Mouse (Mus musculus) kidney, adult 9 months (tissue): Measurements from ENCODE around the gene Dffa.
"Not testable (repeated sequence)": the region's sequence is repeated elsewhere in the genome, so short reads cannot be mapped to it uniquely, and the experiment has no call there.

ENCODE experiments used
- DNase-seq: peaks from one replicate; pipeline ENCODE4 v3.0.0; 2022

Gene Dffa

GRCm38 (mm10) chr4:149149611-149150010 lies 45.7 kb downstream of the Dffa start:
- DNase-seq: no peak

- no peak for DNase-seq
Measured at GRCm38 (mm10) chr4:149150256-149150655, 46.3 kb downstream of the Dffa start.

DNA sequence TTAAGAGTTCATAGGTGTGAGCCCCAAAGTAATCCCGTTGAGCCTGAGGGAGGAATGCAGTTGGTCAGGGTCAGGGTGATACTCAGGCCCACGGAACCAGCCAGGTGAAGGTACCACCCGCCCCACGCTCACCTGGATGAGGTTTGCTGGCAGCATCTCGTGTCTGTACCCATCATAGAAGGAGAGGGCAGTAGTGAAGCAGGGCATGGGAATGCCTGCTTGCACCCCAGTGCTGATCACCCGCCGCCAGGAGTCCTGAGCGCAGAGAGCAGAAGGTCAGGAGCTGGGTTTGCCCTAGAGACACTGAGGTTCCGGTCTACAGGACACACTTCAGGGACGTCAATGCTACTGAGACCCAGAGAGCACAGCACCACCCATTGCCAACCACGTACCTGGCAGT lies 46.8 kb downstream of the Dffa start:
- DNase-seq: no peak

DNA sequence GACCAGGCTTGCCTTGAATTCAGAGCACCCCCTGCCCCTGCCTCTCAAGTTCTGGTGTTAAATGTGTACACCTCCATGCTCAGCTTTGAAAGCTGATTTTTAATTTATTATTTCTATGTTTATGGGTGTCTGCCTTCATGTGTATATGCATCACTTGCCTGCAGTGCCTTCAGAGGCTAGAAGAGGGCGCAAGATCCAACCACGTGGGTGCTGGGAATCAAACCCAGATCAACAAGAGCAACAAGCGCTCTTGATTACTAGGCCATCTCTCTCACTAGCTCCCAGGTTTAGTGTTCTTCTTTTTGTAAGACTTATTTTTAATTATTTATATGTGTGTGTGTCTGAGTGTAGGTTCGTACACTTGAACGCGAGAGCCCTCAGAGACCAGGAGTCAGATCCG lies 50.9 kb downstream of the Dffa start:
- no peak for DNase-seq

DNA sequence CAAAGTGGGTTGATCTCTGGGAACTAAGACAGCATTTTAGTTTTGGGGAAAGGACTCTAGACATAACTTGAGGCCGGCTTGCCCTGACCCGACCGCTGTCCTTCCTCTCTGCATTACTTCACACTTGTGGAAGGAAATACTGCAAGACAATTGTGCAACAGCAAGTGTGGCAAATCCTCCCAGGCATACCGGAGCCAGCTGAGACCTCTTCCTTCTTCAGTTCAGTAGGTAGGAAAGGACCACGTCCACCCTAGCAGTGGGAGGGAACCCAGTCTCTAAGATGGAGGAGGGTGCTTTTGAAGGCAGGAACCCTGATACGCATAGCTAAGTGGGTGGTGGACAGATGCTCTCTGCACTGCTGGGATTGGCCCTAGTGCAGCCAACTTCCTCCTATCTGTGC lies 51.8 kb downstream of the Dffa start:
- DNase-seq: no peak

- DNase-seq: no peak
Measured at GRCm38 (mm10) chr4:149157415-149157973, 53.5 kb downstream of the Dffa start.

- DNase-seq: no peak
Measured at GRCm38 (mm10) chr4:149159203-149159602, 55.3 kb downstream of the Dffa start.

- no peak for DNase-seq
Measured at GRCm38 (mm10) chr4:149159891-149160290, 55.9 kb downstream of the Dffa start.

GRCm38 (mm10) chr4:149161166-149161565 lies 57.2 kb downstream of the Dffa start:
- no peak for DNase-seq

DNA sequence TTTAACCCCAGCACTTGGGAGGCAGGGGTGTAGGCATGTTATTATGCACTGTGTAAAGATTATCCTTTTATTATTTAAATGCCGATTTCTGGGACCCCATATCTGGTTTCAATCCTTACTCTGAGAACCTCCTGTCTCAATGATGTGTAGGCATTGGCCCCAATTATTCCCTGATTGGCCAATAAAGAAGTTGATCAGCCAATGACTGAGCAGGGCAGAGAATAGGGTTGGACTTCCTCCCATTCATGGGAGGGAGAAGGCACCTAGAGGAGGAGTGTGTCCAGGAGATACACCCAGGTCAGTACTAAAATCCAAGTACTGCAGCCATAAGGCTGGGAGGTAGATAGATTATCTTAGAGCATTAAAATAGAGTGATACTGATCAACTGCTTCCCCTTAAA lies 59.2 kb downstream of the Dffa start:
- no peak for DNase-seq

GRCm38 (mm10) chr4:149164150-149164549 lies 60.2 kb downstream of the Dffa start:
- DNase-seq: no peak

- DNase-seq: peak; percentile 98
Measured at GRCm38 (mm10) chr4:149166215-149166946, 62.4 kb downstream of the Dffa start, which contains the start of gene Pgd. Gene Pgd (minus strand): TSS chr4:149166771.

GRCm38 (mm10) chr4:149166957-149167611 lies 63.1 kb downstream of the Dffa start:
- peak; percentile 45 for DNase-seq

DNA sequence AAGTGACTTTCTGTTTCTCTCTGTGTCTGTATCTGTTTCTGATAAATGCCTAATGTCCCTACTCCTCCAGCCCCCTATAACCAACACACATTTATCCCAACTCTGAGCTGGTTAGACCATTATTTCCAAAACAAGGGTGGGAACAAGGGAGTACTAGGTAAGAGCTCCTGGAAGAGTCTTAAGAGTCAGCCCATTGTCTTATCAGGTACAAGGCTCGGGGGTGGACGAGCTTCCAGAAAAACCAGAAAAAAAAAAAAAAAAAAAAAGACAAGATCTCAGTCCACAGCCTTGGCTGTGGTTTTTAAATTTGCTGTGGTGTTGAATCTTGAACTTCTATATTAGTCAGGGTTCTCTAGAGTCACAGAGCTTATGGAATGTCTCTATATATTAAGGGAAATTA lies 64.1 kb downstream of the Dffa start:
- DNase-seq: no peak

GRCm38 (mm10) chr4:149169926-149170325 lies 66.0 kb downstream of the Dffa start:
- not testable (repeated sequence) for DNase-seq
